Mouse (Mus musculus) kidney, postnatal 0 days (tissue): ENCODE results near the gene Oxa1l. TPM values are rescaled to one million over a fixed set of nuclear protein-coding genes. Genes with fewer than 3 reads are reported as not detected.

Source experiments
- ATAC-seq: fragments of 200-750 bp; cut with Nextera tagmentation; replicated peaks from 2 replicates; pipeline ENCODE4 v1.8.0; 2017; ENCODE audit warnings: low read depth, moderate number of reproducible peaks, moderate TSS enrichment, moderate library complexity; ENCODE audit not compliant: low FRiP score
- DNase-seq: peaks from one replicate; pipeline ENCODE4 v3.0.0-alpha.2; 2016; ENCODE audit warnings: low spot score
- H3K27ac ChIP-seq: fragments of 300-500 bp; sonication (generic); 2 replicates; pipeline ENCODE4 v1.5.1; 2014; ENCODE audit warnings: mild to moderate bottlenecking
- H3K27me3 ChIP-seq: fragments of 300-500 bp; sonication (generic); 2 replicates; pipeline ENCODE4 v1.6.1; 2014; ENCODE audit warnings: low read length, mixed read lengths; ENCODE audit not compliant: insufficient read depth
- H3K36me3 ChIP-seq: fragments of 300-500 bp; sonication (generic); 2 replicates; pipeline ENCODE4 v1.6.1; 2014; ENCODE audit warnings: low read length, mixed read lengths; ENCODE audit not compliant: insufficient read depth
- H3K4me1 ChIP-seq: fragments of 300-500 bp; sonication (generic); replicated peaks from 2 replicates; pipeline ENCODE4 v1.6.1; 2014; ENCODE audit warnings: antibody characterized with exemption, low read length, mixed read lengths; ENCODE audit not compliant: insufficient read depth
- H3K4me2 ChIP-seq: fragments of 300-500 bp; sonication (generic); 2 replicates; pipeline ENCODE4 v1.6.1; 2014; ENCODE audit warnings: mild to moderate bottlenecking, low read length, moderate library complexity, mixed read lengths
- H3K4me3 ChIP-seq: fragments of 300-500 bp; sonication (generic); replicated peaks from 2 replicates; pipeline ENCODE4 v1.5.1; 2014; ENCODE audit warnings: low read depth, low read length
- H3K9ac ChIP-seq: fragments of 300-500 bp; sonication (generic); 2 replicates; pipeline ENCODE4 v1.6.1; 2014; ENCODE audit warnings: low read depth, low read length
- H3K9me3 ChIP-seq: fragments of 300-500 bp; sonication (generic); replicated peaks from 2 replicates; pipeline ENCODE4 v1.6.1; 2016; ENCODE audit warnings: low read length, inconsistent platforms, mixed read lengths
- CTCF ChIP-seq: IDR thresholded peaks from 2 replicates; pipeline ENCODE4 v1.5.1; 2016; ENCODE audit warnings: antibody characterized with exemption, low read depth, mild to moderate bottlenecking, moderate library complexity
- WGBS: fragments of 180-500 bp; shearing (Covaris S2); extraction: QIAGEN DNeasy Blood & Tissue Kit; methylation state at CpG from one replicate; pipeline ENCODE4 v1.1.7; 2014; 5-methylcytosine and 5-hydroxymethylcytosine counted together
- polyA plus RNA-seq: library from polyadenylated mRNA; unstranded; fragments of >200 nt; fragmentation: Nextera tagmentation; extraction: Ambion mirVana; gene quantifications from 2 replicates; pipeline ENCODE4 v1.2.1, GENCODE M21; 2015

Gene Oxa1l
- 57.6 and 66.5 TPM in 2 replicates for polyA plus RNA-seq

DNA sequence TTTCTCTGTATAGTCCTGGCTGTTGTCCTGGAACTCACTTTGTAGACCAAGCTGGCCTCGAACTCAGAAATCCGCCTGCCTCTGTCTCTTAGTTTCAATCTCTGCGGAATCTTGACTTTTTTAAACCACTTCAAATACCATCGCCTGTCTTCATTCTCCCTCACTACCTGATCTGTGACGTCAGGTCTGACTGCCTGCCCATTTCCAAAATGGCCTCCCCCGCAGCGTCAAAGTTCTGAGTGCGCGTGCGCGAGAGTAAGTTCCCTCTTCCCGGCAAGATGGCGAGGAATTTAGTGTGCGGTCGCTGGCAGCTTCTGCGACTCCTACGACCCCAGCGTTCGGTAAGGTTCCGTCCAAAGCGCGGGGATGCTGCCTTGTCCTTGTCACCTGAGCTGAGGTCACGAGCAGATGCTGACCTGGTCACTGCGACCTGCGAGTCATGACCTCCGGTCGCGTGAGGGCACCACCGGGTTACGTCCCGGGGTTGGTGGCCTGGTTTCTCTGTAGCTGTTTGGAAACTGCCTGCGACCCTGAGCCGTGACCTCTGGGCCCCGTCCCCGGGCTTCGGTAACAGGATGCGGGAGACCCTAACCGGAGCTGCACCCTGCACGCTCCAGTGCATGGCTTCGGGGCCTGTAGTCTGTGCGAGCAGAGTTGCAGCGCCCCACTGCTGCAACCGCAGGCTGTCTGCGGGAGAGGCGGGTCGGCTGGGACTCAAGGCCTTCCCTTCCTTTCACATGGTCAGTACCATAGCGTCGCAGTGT, at the start of gene Oxa1l:
TSS of gene Oxa1l (plus strand) at position 258 of the 764 bp plus-strand sequence.
- Histone ChIP-seq H3K4me3 (peak within 1 kb of the TSS; percentile 91), H3K36me3 (peaks cover 5% of the 10 kb centered on the region; the same call in 1 of the 2 replicates), H3K27ac (peak within 1 kb of the TSS; percentile 90), H3K4me1 (0 out of 2 replicates have a peak, but pooled peaks cover 5% of the 10 kb centered on the region), H3K4me2 (peak within 1 kb of the TSS; percentile 75), H3K27me3 (no peaks in the 10 kb centered on the region), H3K9ac (peak within 1 kb of the TSS; percentile 91), H3K9me3 (no peaks in the 10 kb centered on the region)
- peak; percentile 43 for TF ChIP-seq CTCF
- ATAC-seq (peak; percentile 79), DNase-seq (peak; percentile 98)
- under 1% methylated on average over 48 of the region's 48 CpGs for WGBS

DNA sequence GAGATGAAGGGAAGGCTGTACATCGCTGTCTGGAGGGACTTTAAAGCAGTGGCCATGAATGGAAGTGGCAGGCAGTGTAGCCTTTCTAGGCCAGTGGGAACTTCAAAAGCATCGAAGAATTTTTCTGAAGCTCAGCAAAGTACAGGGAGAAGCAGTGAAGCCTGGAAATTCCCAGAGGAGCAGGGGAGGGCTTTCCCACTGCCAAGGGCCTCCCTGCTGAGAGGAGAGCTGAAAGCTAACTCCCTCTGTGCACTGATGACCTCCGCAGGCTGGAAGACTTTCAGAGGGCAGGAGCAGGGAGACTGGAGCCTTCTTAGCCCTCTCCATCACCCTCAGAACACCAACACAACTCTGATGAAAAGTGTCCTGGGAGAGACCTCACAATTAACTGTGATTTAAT, 48.9 kb upstream of the Oxa1l start:
- Histone ChIP-seq H3K36me3 (no peaks in the 10 kb centered on the region), H3K4me1 (no peaks in the 10 kb centered on the region), H3K4me2 (no peak overlapping the region), H3K27ac (no peak overlapping the region), H3K4me3 (no peak overlapping the region), H3K9ac (no peak overlapping the region), H3K27me3 (no peaks in the 10 kb centered on the region), H3K9me3 (no peaks in the 10 kb centered on the region)
- no peak for TF ChIP-seq CTCF
- 16% methylated on average over 3 of the region's 3 CpGs for WGBS
- DNase-seq (peak; percentile 44), ATAC-seq (no peak)

DNA sequence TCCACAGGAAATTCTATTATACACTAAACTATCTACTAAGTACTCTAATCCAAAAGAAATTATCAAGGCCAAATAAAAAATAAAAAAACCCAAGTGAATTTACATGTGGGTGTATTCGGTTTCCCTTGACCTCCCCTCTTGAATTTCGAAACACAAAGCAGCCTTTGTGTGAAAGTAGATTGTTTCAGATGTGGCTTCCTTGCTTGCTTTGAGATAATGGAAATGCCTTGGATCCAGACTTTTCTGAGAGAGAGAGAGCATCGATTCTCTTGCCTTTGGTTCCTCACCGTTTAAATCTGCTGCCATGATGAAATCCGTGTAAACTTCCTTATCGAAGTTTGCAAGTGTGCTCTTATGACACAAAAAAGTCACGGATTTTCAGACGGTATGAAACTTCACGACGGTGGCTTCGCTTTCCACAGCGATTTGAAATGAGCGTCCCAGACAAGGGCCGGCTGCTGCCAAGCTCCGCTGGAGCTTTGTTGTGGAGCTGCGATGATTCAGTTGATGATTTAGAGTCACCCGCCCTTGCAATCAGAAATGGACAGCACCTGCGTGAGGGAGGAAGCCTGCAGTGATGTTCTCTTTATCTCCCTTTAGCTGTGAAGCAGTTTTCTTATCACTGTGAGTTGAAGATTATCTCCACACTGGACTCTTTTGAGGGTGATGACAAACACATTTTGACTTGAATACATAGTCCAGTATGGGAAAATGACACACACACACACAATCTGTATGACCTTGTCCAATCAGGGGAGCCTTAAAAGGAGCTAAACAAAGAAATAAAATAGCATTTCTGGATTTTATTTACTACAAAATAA, 38.9 kb upstream of the Oxa1l start:
- DNase-seq: no peak
- H3K27me3 ChIP-seq: no peaks in the 10 kb centered on the region
- H3K27ac ChIP-seq: no peak overlapping the region
- 54% methylated on average over 18 of the region's 18 CpGs for WGBS
- H3K36me3 ChIP-seq: no peaks in the 10 kb centered on the region
- H3K4me2 ChIP-seq: no peak overlapping the region
- no peak overlapping the region for H3K9ac ChIP-seq
- no peaks in the 10 kb centered on the region for H3K9me3 ChIP-seq
- no peak for TF ChIP-seq CTCF
- no peaks in the 10 kb centered on the region for H3K4me1 ChIP-seq
- ATAC-seq: no peak
- H3K4me3 ChIP-seq: no peak overlapping the region

DNA sequence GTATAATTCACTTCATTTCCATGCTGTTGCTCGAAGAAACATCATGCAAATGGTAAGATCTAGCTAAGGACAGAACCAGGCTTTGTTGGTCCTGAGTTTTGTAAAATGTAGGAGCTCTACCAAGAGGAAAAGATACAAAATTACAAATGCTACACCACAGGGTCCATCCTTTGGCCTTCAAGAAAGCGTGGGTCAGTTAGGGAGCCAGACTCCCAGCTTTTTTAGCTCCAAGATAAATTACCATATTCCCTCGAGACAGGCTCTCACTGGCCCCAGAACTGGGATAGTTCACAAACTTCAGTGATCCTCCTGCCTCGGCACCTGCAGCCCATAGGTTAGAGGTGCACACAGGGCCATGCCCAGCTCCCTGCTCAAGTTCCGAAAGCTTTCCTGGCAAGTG, 36.1 kb upstream of the Oxa1l start:
- no peaks in the 10 kb centered on the region for H3K9me3 ChIP-seq
- DNase-seq: no peak
- H3K27ac ChIP-seq: no peak overlapping the region
- H3K36me3 ChIP-seq: no peaks in the 10 kb centered on the region
- no peak for TF ChIP-seq CTCF
- no peaks in the 10 kb centered on the region for H3K27me3 ChIP-seq
- no peak overlapping the region for H3K9ac ChIP-seq
- H3K4me3 ChIP-seq: no peak overlapping the region
- no peak for ATAC-seq
- 63% methylated on average over 5 of the region's 5 CpGs for WGBS
- no peaks in the 10 kb centered on the region for H3K4me1 ChIP-seq
- no peak overlapping the region for H3K4me2 ChIP-seq

DNA sequence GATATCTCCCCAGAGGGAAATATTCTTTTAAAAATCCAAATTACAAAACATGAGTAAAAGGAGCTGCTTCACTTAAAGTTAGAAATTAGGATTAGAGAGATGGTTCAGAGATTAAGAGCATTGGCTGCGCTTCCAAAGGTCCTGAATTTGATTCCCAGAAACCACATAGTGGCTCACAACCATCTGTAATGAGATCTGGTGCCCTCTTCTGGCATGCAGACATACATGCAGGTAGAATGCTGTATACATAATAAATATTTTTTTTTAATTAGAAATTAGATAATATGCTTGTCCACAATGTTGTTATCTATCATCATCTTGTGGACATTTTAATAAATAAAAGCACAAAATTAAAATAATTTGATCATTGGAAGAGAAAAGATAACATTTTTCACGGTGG, 32.1 kb upstream of the Oxa1l start:
- no peak for ATAC-seq
- H3K4me2 ChIP-seq: no peak overlapping the region
- peak; percentile 60 for TF ChIP-seq CTCF
- H3K9me3 ChIP-seq: no peaks in the 10 kb centered on the region
- no peak overlapping the region for H3K4me3 ChIP-seq
- H3K9ac ChIP-seq: no peak overlapping the region
- H3K4me1 ChIP-seq: no peaks in the 10 kb centered on the region
- no peaks in the 10 kb centered on the region for H3K36me3 ChIP-seq
- 83% methylated on average over 2 of the region's 2 CpGs for WGBS
- H3K27me3 ChIP-seq: no peaks in the 10 kb centered on the region
- no peak overlapping the region for H3K27ac ChIP-seq
- DNase-seq: no peak

DNA sequence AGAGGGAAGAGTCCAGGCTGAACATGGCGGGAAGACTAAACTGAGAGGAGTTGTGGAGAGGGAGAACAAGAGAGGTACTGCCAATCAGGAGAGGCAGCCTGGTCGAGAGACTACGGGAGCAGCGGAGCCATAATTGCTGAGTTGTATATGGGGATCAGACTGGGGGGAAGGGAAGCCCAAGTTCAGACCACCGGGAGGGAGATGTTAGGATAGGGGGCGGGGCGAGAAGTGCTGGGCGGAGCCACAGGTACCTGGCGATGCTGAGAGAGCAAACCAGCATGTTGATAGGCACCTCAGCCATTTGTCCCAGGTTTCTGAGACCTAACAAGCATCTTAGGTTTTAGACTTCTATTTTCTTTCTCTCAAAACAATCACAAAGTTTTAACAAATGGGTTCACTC, 31.4 kb upstream of the Oxa1l start:
- WGBS: 53% methylated on average over 9 of the region's 9 CpGs
- ATAC-seq: no peak

More for the DNA sequence above, 31.4 kb upstream of the Oxa1l start:
- no peak for TF ChIP-seq CTCF
- H3K9ac ChIP-seq: no peak overlapping the region
- no peaks in the 10 kb centered on the region for H3K27me3 ChIP-seq
- no peaks in the 10 kb centered on the region for H3K4me1 ChIP-seq
- H3K4me3 ChIP-seq: no peak overlapping the region
- H3K4me2 ChIP-seq: 0 out of 2 replicates have a peak overlapping the region, but pooled peaks have one; percentile 1
- DNase-seq: no peak
- H3K9me3 ChIP-seq: no peaks in the 10 kb centered on the region
- H3K27ac ChIP-seq: no peak overlapping the region
- H3K36me3 ChIP-seq: no peaks in the 10 kb centered on the region
